Mouse (Mus musculus): ENCODE data around the gene Pax8.

The Pax8 gene

GRCm38 (mm10) chr2:24413677-24414076 lies 61.7 kb downstream of the Pax8 start:
- no peak for DNase-seq (ENCODE audit: low spot score)

- no peak for DNase-seq (ENCODE audit: low spot score)
Observed at GRCm38 (mm10) chr2:24413172-24413571, 62.2 kb downstream of the Pax8 start.

- DNase-seq (ENCODE audit: low spot score) = peak; percentile 49
Observed at GRCm38 (mm10) chr2:24409166-24409565, 66.2 kb downstream of the Pax8 start.

GRCm38 (mm10) chr2:24407701-24408485 lies 67.5 kb downstream of the Pax8 start:
- no peak for DNase-seq (ENCODE audit: low spot score)

- DNase-seq (ENCODE audit: low spot score) = peak; percentile 30
Observed at GRCm38 (mm10) chr2:24405345-24406012, 69.9 kb downstream of the Pax8 start.

- no peak for DNase-seq (ENCODE audit: low spot score)
Observed at GRCm38 (mm10) chr2:24400711-24401110, 74.7 kb downstream of the Pax8 start.

- no peak for DNase-seq (ENCODE audit: low spot score)
Observed at GRCm38 (mm10) chr2:24397115-24397514, 78.3 kb downstream of the Pax8 start.

GRCm38 (mm10) chr2:24393251-24393650 lies 82.1 kb downstream of the Pax8 start:
- DNase-seq (ENCODE audit: low spot score) = no peak

GRCm38 (mm10) chr2:24387361-24388283 lies 87.8 kb downstream of the Pax8 start:
- no peak for DNase-seq (ENCODE audit: low spot score)

GRCm38 (mm10) chr2:24386964-24387320 lies 88.5 kb downstream of the Pax8 start:
- DNase-seq (ENCODE audit: low spot score) = peak; percentile 18

- DNase-seq (ENCODE audit: low spot score) = peak; percentile 94
Observed at GRCm38 (mm10) chr2:24386158-24386963, 89.0 kb downstream of the Pax8 start.

GRCm38 (mm10) chr2:24385111-24385961 lies 90.1 kb downstream of the Pax8 start:
- DNase-seq (ENCODE audit: low spot score) = peak; percentile 91

- DNase-seq (ENCODE audit: low spot score) = no peak
Observed at GRCm38 (mm10) chr2:24384393-24384792, 91.0 kb downstream of the Pax8 start.

- no peak for DNase-seq (ENCODE audit: low spot score)
Observed at GRCm38 (mm10) chr2:24383636-24384035, 91.8 kb downstream of the Pax8 start.

- no peak for DNase-seq (ENCODE audit: low spot score)
Observed at GRCm38 (mm10) chr2:24382456-24383230, 92.8 kb downstream of the Pax8 start.

- no peak for DNase-seq (ENCODE audit: low spot score)
Observed at GRCm38 (mm10) chr2:24378747-24379450, 96.5 kb downstream of the Pax8 start.

Measured in T-cell, adult 2 months (primary cell).